Comparison of ENCODE assay signal across 21 mouse cellular contexts in genomic region chr10:96599641-96600040, GRCm38 (mm10). TPM values are rescaled to one million over a fixed set of nuclear protein-coding genes. Genes with fewer than 3 reads are reported as not detected.
DNase-seq lines count a peak whose midpoint lies in the region; ATAC-seq and TF ChIP-seq lines count a peak whose summit lies in the region.
"Had no signal": no experiment of that assay in that cellular context is flagged by ENCODE, and none has a peak within 500 bp of the region (broad histone marks: within the 10 kb centered on the region; RNA-seq: fewer than 3 reads in every experiment).

No protein-coding gene starts in this region.

- no peaks in the 10 kb centered on the region for H3K4me1 ChIP-seq in intestine, postnatal 0 days (replicated peaks; ENCODE audit: control insufficient read depth, insufficient read depth, low read length)
- peaks cover 8% of the 10 kb centered on the region for H3K4me1 ChIP-seq in thymus, adult 2 months (replicated peaks; ENCODE audit: control insufficient read depth, insufficient read depth, low read length)
- H3K4me1 ChIP-seq: embryonic facial prominence, embryonic 12.5 days; heart, embryonic 13.5 days had no signal

- peak; percentile 79 for DNase-seq in CD4-positive helper T cell, adult 2 months (ENCODE audit: low read depth, low spot score)
- DNase-seq in natural killer cell, adult 2 months (ENCODE audit: low spot score in 2 of 2), result peak; percentile 42 to 45
- no peak for DNase-seq in left cerebral cortex, postnatal 36 days (ENCODE audit: low spot score in 2 of 2)
- no peak for DNase-seq in thymus, adult 2 months
- DNase-seq: adrenal gland, postnatal 10 days; B cell, adult 2 months; cerebellum, adult 11 months; cerebellum, adult 9-10 months; cerebellum, postnatal 25 days; gastrocnemius, adult 2 months; gastrocnemius, postnatal 25 days; heart, adult 11 months; heart, postnatal 36 days had no signal

- H3K9ac ChIP-seq in intestine, postnatal 0 days (ENCODE audit: low read depth, low read length), result no peak overlapping the region
- H3K9ac ChIP-seq: embryonic facial prominence, embryonic 12.5 days; heart, embryonic 13.5 days had no signal

- H3K9me3 ChIP-seq in intestine, postnatal 0 days (ENCODE audit: control insufficient read depth), result no peaks in the 10 kb centered on the region
- H3K9me3 ChIP-seq: embryonic facial prominence, embryonic 12.5 days; heart, embryonic 13.5 days had no signal

- 92% methylated on average over 5 of the region's 5 CpGs for WGBS in intestine, postnatal 0 days
- WGBS in thymus, adult 2 months, result 58% methylated on average over 5 of the region's 5 CpGs

- H3K4me3 ChIP-seq in intestine, postnatal 0 days (ENCODE audit: low read depth, low read length), result no peak overlapping the region
- H3K4me3 ChIP-seq in thymus, adult 2 months (ENCODE audit: control insufficient read depth, insufficient read depth, low read length), result no peak overlapping the region
- H3K4me3 ChIP-seq: embryonic facial prominence, embryonic 12.5 days; gastrocnemius, adult 2 months; heart, embryonic 13.5 days had no signal

- intact Hi-C loops in left cerebral cortex, postnatal 36 days (cut with DNase I), result no loop called here

- no peak overlapping the region for H3K4me2 ChIP-seq in intestine, postnatal 0 days (replicated peaks; ENCODE audit: low read depth)
- H3K4me2 ChIP-seq: embryonic facial prominence, embryonic 12.5 days; heart, embryonic 13.5 days had no signal

- H3K27ac ChIP-seq in intestine, postnatal 0 days (ENCODE audit: low read depth, low read length), result no peak overlapping the region
- no peak overlapping the region for H3K27ac ChIP-seq in thymus, adult 2 months (ENCODE audit: control insufficient read depth, insufficient read depth, low read length)
- H3K27ac ChIP-seq: embryonic facial prominence, embryonic 12.5 days; gastrocnemius, adult 2 months; heart, embryonic 13.5 days had no signal

- no peaks in the 10 kb centered on the region for H3K36me3 ChIP-seq in intestine, postnatal 0 days (ENCODE audit: control insufficient read depth, insufficient read depth)
- H3K36me3 ChIP-seq in thymus, adult 2 months (ENCODE audit: control insufficient read depth, insufficient read depth, low read length), result no peaks in the 10 kb centered on the region
- H3K36me3 ChIP-seq: embryonic facial prominence, embryonic 12.5 days; heart, embryonic 13.5 days had no signal

- H3K27me3 ChIP-seq in intestine, postnatal 0 days (replicated peaks; ENCODE audit: control insufficient read depth, insufficient read depth, low read length), result no peaks in the 10 kb centered on the region
- no peaks in the 10 kb centered on the region for H3K27me3 ChIP-seq in thymus, adult 2 months (ENCODE audit: control insufficient read depth, insufficient read depth, low read length)
- H3K27me3 ChIP-seq: embryonic facial prominence, embryonic 12.5 days; heart, embryonic 13.5 days had no signal

- no peak for TF ChIP-seq POLR2A in thymus, adult 2 months (IDR thresholded peaks at IDR 0.05; ENCODE audit: control insufficient read depth, extremely low read depth, insufficient read depth, low read length, poor library complexity)

- no peak for TF ChIP-seq CTCF in intestine, postnatal 0 days (IDR thresholded peaks at IDR 0.05; ENCODE audit: low read depth)
- TF ChIP-seq CTCF in thymus, adult 2 months (IDR thresholded peaks at IDR 0.05; ENCODE audit: borderline replicate concordance, control insufficient read depth, extremely low read depth, insufficient read depth, low read length, poor library complexity), result no peak

- peak; percentile 94 for ATAC-seq in CD4-positive, CD25-positive, alpha-beta regulatory T cell, adult 4 months
- peak; percentile 97 for ATAC-seq in inflammation-experienced regulatory T-cells, adult 6 months
- no peak for ATAC-seq in intestine, postnatal 0 days
- ATAC-seq in granulocyte monocyte progenitor cell, adult 5-6 weeks (replicated peaks; ENCODE audit: poor library complexity, severe bottlenecking), result no peak
- ATAC-seq: forebrain, embryonic 14.5 days; hindbrain, embryonic 16.5 days had no signal

RNA-seq across cellular contexts. Expression of gene Btg1, which starts 17.2 kb away (rescaled TPM):
- polyA plus RNA-seq in CD4-positive, CD25-positive, alpha-beta regulatory T cell, adult 4 months (2017; shearing (Covaris generic)), result 100 to 1,000 TPM; 220 to 247 TPM
- polyA plus RNA-seq in inflammation-experienced regulatory T-cells, adult 6 months (2017; shearing (Covaris generic)), result 100 to 1,000 TPM; 133 to 334 (median 288) TPM
- total RNA-seq in left cerebral cortex, postnatal 36 days (2021), result 10 to 100 TPM; 34.8 to 41.6 TPM
- polyA plus RNA-seq in intestine, postnatal 0 days (2015; fragmentation: Nextera tagmentation; extraction: Ambion mirVana), result 29.5 and 30.1 TPM in 2 replicates
- 78.1 and 106 TPM in 2 replicates for polyA plus RNA-seq in thymus, adult 2 months (2012; rRNA removed)
- total RNA-seq in granulocyte monocyte progenitor cell, adult 5-6 weeks (2014; fragmentation: Nextera tagmentation), result 19.0 and 20.0 TPM in 2 replicates
- 31.1 and 32.4 TPM in 2 replicates for total RNA-seq in granulocyte monocyte progenitor cell, adult 5-6 weeks (2017)

Comparison
In these comparisons a context has a peak if more than half of its experiments do, and no peak if none do; other contexts are left out.
1. DNase-seq: peak in CD4-positive helper T cell, adult 2 months (single experiment) and natural killer cell, adult 2 months (2 of 2); none in left cerebral cortex, postnatal 36 days (0 of 2) and thymus, adult 2 months (single experiment).
2. ATAC-seq: peak in CD4-positive, CD25-positive, alpha-beta regulatory T cell, adult 4 months (single experiment) and inflammation-experienced regulatory T-cells, adult 6 months (single experiment); none in intestine, postnatal 0 days (single experiment) and granulocyte monocyte progenitor cell, adult 5-6 weeks (single experiment).